Mouse (Mus musculus): ENCODE measurements at regions not wholly inside any gene's neighbourhood (a gene's known extent, or its start where the extent isn't known, plus 50 kb on each side); places are given as distances from the start of the nearest gene placed in this dataset.

GRCm38 (mm10) chr16:15385557-15386240 is 68.4 kb downstream of the Gm21897 start:
- no peak for TF ChIP-seq EP300 (IDR thresholded peaks at IDR 0.05)
- TF ChIP-seq CTCF (IDR thresholded peaks at IDR 0.05), result no peak
